ENCODE assay signal across 14 mouse cellular contexts in the genomic region with DNA sequence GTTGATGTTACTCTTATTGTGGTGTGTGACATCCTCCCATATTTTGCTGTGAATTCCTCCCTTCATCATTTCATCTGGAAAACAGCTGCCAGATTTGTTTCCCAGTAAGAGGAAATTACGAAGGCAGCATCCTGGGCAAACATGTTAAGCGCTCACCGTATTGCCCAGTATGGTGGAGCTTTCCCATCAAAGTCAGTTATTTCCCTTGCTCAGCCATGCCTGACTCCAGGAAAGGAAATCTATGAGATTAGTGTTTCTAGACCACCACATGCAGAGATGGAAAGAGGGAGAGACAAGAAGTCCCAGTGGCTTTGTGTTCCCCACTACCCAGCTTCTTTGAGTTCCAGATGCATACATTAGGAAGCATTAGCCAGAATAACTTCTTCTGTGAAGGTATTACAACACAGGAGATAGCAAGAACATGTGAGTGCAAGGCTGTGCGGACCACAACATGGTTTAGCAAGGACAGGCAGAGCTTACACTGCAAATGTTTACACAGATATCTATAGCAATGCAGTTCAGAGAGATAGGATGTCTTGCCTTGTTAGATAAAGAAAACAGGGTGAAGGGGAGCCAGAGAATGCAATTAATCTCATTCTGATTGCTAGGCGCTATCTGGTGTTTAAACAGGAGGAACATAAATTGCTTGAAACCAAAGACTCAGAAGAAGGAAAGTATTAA.
A peak's percentile ranks its signal among the peaks of the same experiment; 100 is the strongest.
DNase-seq lines count a peak whose midpoint lies in the region; ATAC-seq and TF ChIP-seq lines count a peak whose summit lies in the region.
"Had no signal": no experiment of that assay in that cellular context is flagged by ENCODE, and none has a peak within 500 bp of the region (broad histone marks: within the 10 kb centered on the region; RNA-seq: fewer than 3 reads in every experiment).

No protein-coding gene starts in this region.

- no peak for DNase-seq in hindbrain, embryonic 10.5 days (ENCODE audit: low spot score)
- DNase-seq in midbrain, embryonic 10.5 days (ENCODE audit: low spot score): no peak
- DNase-seq in midbrain, postnatal 0 days (ENCODE audit: low spot score): no peak
- peak; percentile 34 for DNase-seq in retina, embryonic 14.5 days (ENCODE audit: low spot score)
- DNase-seq: adrenal gland, postnatal 10 days; cerebellum, adult 8-10 months; gastrocnemius, postnatal 14 days; kidney, adult 9 months; liver, postnatal 0 days had no signal

- no peak overlapping the region for H3K9ac ChIP-seq in hindbrain, embryonic 12.5 days
- no peak overlapping the region for H3K9ac ChIP-seq in midbrain, postnatal 0 days (replicated peaks; ENCODE audit: low read length, poor library complexity, severe bottlenecking)
- H3K9ac ChIP-seq in intestine, embryonic 15.5 days: no peak overlapping the region
- H3K9ac ChIP-seq: limb, embryonic 13.5 days; liver, postnatal 0 days; stomach, embryonic 15.5 days had no signal

- H3K4me3 ChIP-seq in hindbrain, embryonic 12.5 days: no peak overlapping the region
- no peak overlapping the region for H3K4me3 ChIP-seq in hindbrain, embryonic 10.5 days
- H3K4me3 ChIP-seq in midbrain, embryonic 10.5 days: no peak overlapping the region
- H3K4me3 ChIP-seq in midbrain, postnatal 0 days (ENCODE audit: low read depth, low read length): no peak overlapping the region
- no peak overlapping the region for H3K4me3 ChIP-seq in intestine, embryonic 15.5 days (replicated peaks)
- H3K4me3 ChIP-seq: limb, embryonic 13.5 days; stomach, embryonic 15.5 days had no signal

- no peak overlapping the region for H3K4me2 ChIP-seq in hindbrain, embryonic 12.5 days (replicated peaks)
- H3K4me2 ChIP-seq in midbrain, postnatal 0 days (ENCODE audit: low read depth, low read length, poor library complexity, severe bottlenecking): no peak overlapping the region
- no peak overlapping the region for H3K4me2 ChIP-seq in intestine, embryonic 15.5 days (replicated peaks)
- H3K4me2 ChIP-seq: limb, embryonic 13.5 days; stomach, embryonic 15.5 days had no signal

- H3K27ac ChIP-seq in hindbrain, embryonic 12.5 days: peak overlapping the region; percentile 46; the same call in 1 of the 2 replicates
- H3K27ac ChIP-seq in hindbrain, embryonic 10.5 days: no peak overlapping the region
- 0 out of 2 replicates have a peak overlapping the region, but pooled peaks have one; percentile 17 for H3K27ac ChIP-seq in midbrain, embryonic 10.5 days (replicated peaks)
- H3K27ac ChIP-seq in midbrain, postnatal 0 days (ENCODE audit: low read depth, low read length): no peak overlapping the region
- H3K27ac ChIP-seq in intestine, embryonic 15.5 days: no peak overlapping the region
- H3K27ac ChIP-seq: limb, embryonic 13.5 days; stomach, embryonic 15.5 days had no signal

- ATAC-seq in hindbrain, embryonic 12.5 days (ENCODE audit: low FRiP score): no peak
- ATAC-seq in midbrain, postnatal 0 days (ENCODE audit: low FRiP score): no peak
- peak; percentile 47; the same call in 1 of the 2 replicates for ATAC-seq in intestine, embryonic 15.5 days
- no peak for ATAC-seq in frontal cortex, adult (ENCODE audit: low TSS enrichment)
- ATAC-seq: liver, postnatal 0 days had no signal

- TF ChIP-seq CTCF in midbrain, postnatal 0 days (IDR thresholded peaks at IDR 0.05): no peak

- H3K4me1 ChIP-seq in hindbrain, embryonic 12.5 days: peaks cover 12% of the 10 kb centered on the region
- 0 out of 2 replicates have a peak, but pooled peaks cover 8% of the 10 kb centered on the region for H3K4me1 ChIP-seq in hindbrain, embryonic 10.5 days (replicated peaks)
- peaks cover 13% of the 10 kb centered on the region for H3K4me1 ChIP-seq in midbrain, embryonic 10.5 days
- H3K4me1 ChIP-seq in midbrain, postnatal 0 days (ENCODE audit: insufficient read depth, low read length): 0 out of 2 replicates have a peak, but pooled peaks cover 6% of the 10 kb centered on the region
- no peaks in the 10 kb centered on the region for H3K4me1 ChIP-seq in intestine, embryonic 15.5 days (replicated peaks)
- H3K4me1 ChIP-seq: limb, embryonic 13.5 days; stomach, embryonic 15.5 days had no signal

- no peaks in the 10 kb centered on the region for H3K27me3 ChIP-seq in hindbrain, embryonic 12.5 days
- H3K27me3 ChIP-seq in hindbrain, embryonic 10.5 days (ENCODE audit: insufficient read depth, poor library complexity, severe bottlenecking): no peaks in the 10 kb centered on the region
- no peaks in the 10 kb centered on the region for H3K27me3 ChIP-seq in midbrain, embryonic 10.5 days (ENCODE audit: low read depth, poor library complexity, severe bottlenecking)
- no peaks in the 10 kb centered on the region for H3K27me3 ChIP-seq in midbrain, postnatal 0 days (ENCODE audit: insufficient read depth, low read length)
- no peaks in the 10 kb centered on the region for H3K27me3 ChIP-seq in intestine, embryonic 15.5 days (replicated peaks)
- H3K27me3 ChIP-seq: limb, embryonic 13.5 days; stomach, embryonic 15.5 days had no signal

- 66% methylated on average over 5 of the region's 5 CpGs for WGBS in hindbrain, embryonic 12.5 days
- 67% methylated on average over 5 of the region's 5 CpGs for WGBS in hindbrain, embryonic 10.5 days
- 39% methylated on average over 5 of the region's 5 CpGs for WGBS in midbrain, embryonic 10.5 days
- 39% methylated on average over 5 of the region's 5 CpGs for WGBS in midbrain, postnatal 0 days
- 33% methylated on average over 5 of the region's 5 CpGs for WGBS in intestine, embryonic 15.5 days

- H3K9me3 ChIP-seq in hindbrain, embryonic 12.5 days (replicated peaks): no peaks in the 10 kb centered on the region
- H3K9me3 ChIP-seq in hindbrain, embryonic 10.5 days: no peaks in the 10 kb centered on the region
- H3K9me3 ChIP-seq in midbrain, embryonic 10.5 days (replicated peaks): no peaks in the 10 kb centered on the region
- H3K9me3 ChIP-seq in midbrain, postnatal 0 days (ENCODE audit: low read length): no peaks in the 10 kb centered on the region
- H3K9me3 ChIP-seq in intestine, embryonic 15.5 days: no peaks in the 10 kb centered on the region
- H3K9me3 ChIP-seq: limb, embryonic 13.5 days; stomach, embryonic 15.5 days had no signal

- no peaks in the 10 kb centered on the region for H3K36me3 ChIP-seq in hindbrain, embryonic 12.5 days
- H3K36me3 ChIP-seq in hindbrain, embryonic 10.5 days: no peaks in the 10 kb centered on the region
- no peaks in the 10 kb centered on the region for H3K36me3 ChIP-seq in midbrain, embryonic 10.5 days
- no peaks in the 10 kb centered on the region for H3K36me3 ChIP-seq in midbrain, postnatal 0 days (ENCODE audit: insufficient read depth, low read length)
- H3K36me3 ChIP-seq in intestine, embryonic 15.5 days: no peaks in the 10 kb centered on the region
- H3K36me3 ChIP-seq: limb, embryonic 13.5 days; stomach, embryonic 15.5 days had no signal

Comparison
In these comparisons a context has a peak if more than half of its experiments do, and no peak if none do; other contexts are left out.
1. H3K27ac ChIP-seq: peak in hindbrain, embryonic 12.5 days (single experiment) and midbrain, embryonic 10.5 days (single experiment); none in hindbrain, embryonic 10.5 days (single experiment), midbrain, postnatal 0 days (single experiment) and intestine, embryonic 15.5 days (single experiment).